ENCODE assay signal across 9 mouse cellular contexts in the genomic region with DNA sequence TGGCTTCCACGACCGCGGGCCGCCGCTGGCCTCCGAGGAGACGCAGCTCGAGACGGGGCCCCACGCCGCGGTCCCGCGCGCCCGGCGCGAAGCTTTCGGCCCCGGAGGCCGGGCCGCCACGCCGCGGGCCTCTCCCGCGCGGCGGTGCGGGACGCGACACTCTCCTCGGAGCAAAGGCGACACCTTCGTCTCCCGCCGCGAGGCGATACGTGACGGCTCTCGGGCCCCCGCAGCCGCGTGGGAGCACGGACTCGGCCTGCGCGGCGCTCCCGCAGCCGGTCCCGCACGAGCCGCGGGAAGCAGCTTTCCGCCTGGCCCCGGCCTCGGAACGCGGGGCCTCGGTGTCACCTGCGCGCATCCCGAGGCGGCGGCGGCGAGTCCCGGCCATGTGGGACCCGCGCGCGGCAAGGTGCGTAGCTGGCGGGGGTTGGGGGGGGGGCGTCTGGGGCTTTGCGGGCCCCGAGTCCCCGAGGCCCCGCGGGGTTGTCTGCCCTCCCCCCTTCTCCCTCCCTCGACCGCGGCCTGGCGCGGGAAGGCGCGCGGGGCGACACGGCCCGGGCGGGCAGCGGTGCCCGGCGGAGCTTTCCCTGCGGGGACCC. TPM values are rescaled to one million over a fixed set of nuclear protein-coding genes. Genes with fewer than 3 reads are reported as not detected.
DNase-seq lines count a peak whose midpoint lies in the region; ATAC-seq and TF ChIP-seq lines count a peak whose summit lies in the region.
"Had no signal": no experiment of that assay in that cellular context is flagged by ENCODE, and none has a peak within 500 bp of the region (broad histone marks: within the 10 kb centered on the region; RNA-seq: fewer than 3 reads in every experiment).

No protein-coding gene starts in this region.

- peaks cover 64% of the 10 kb centered on the region for H3K27me3 ChIP-seq in hindbrain, embryonic 14.5 days (ENCODE audit: control insufficient read depth, insufficient read depth, low read length)
- peaks cover 6% of the 10 kb centered on the region; the same call in 1 of the 2 replicates for H3K27me3 ChIP-seq in midbrain, postnatal 0 days (ENCODE audit: insufficient read depth, low read length)

- intact Hi-C loops in left cerebral cortex, adult 2 months (cut with DNase I): loop anchor here (5.0 kb wide), 1 partner anchor 130 kb away; no protein-coding TSS in a partner anchor
- intact Hi-C loops in left cerebral cortex, postnatal 25 days (cut with DNase I): no loop called here

- WGBS in hindbrain, embryonic 14.5 days: under 1% methylated on average over 70 of the region's 98 CpGs
- 0% methylated on average over 35 of the region's 98 CpGs for WGBS in midbrain, postnatal 0 days

- H3K9me3 ChIP-seq in hindbrain, embryonic 14.5 days (ENCODE audit: control insufficient read depth, low read length): peaks cover 17% of the 10 kb centered on the region
- no peaks in the 10 kb centered on the region for H3K9me3 ChIP-seq in midbrain, postnatal 0 days (ENCODE audit: low read length)

- H3K4me3 ChIP-seq in left cerebral cortex, adult 2 months: peak overlapping the region; percentile 61
- peak overlapping the region; percentile 62 for H3K4me3 ChIP-seq in hindbrain, embryonic 14.5 days (replicated peaks; ENCODE audit: low read length)
- H3K4me3 ChIP-seq in midbrain, postnatal 0 days (ENCODE audit: low read depth, low read length): peak overlapping the region; percentile 75
- H3K4me3 ChIP-seq: myocyte had no signal

- peak; percentile 40 to 77 for DNase-seq in adrenal gland, adult (ENCODE audit: inconsistent age in 2 of 2, low spot score in 1 of 2)
- no peak for DNase-seq in adrenal gland, postnatal 4 days (ENCODE audit: low spot score in 2 of 2)
- peak in 1 of 2 experiments; percentile 52 for DNase-seq in left cerebral cortex, adult 2 months (ENCODE audit: extremely low spot score in 1 of 2, low spot score in 2 of 2)
- no peak for DNase-seq in left cerebral cortex, postnatal 25 days (ENCODE audit: low spot score in 2 of 2)
- no peak for DNase-seq in hindbrain, embryonic 14.5 days (ENCODE audit: low spot score)
- DNase-seq in midbrain, postnatal 0 days (ENCODE audit: low spot score): no peak
- DNase-seq in T-cell, adult 2 months (ENCODE audit: low spot score): no peak
- DNase-seq in kidney, postnatal 14 days: no peak

- H3K4me1 ChIP-seq in hindbrain, embryonic 14.5 days (replicated peaks; ENCODE audit: control insufficient read depth, insufficient read depth, low read length): 0 out of 2 replicates have a peak, but pooled peaks cover 6% of the 10 kb centered on the region
- no peaks in the 10 kb centered on the region for H3K4me1 ChIP-seq in midbrain, postnatal 0 days (ENCODE audit: insufficient read depth, low read length)

- peak overlapping the region; percentile 87 for H3K27ac ChIP-seq in left cerebral cortex, adult 2 months
- H3K27ac ChIP-seq in hindbrain, embryonic 14.5 days: no peak overlapping the region
- peak overlapping the region; percentile 81 for H3K27ac ChIP-seq in midbrain, postnatal 0 days (ENCODE audit: low read depth, low read length)

- no peak for TF ChIP-seq CTCF in left cerebral cortex, adult 2 months (IDR thresholded peaks at IDR 0.05)
- no peak for TF ChIP-seq CTCF in midbrain, postnatal 0 days (IDR thresholded peaks at IDR 0.05)

- no peaks in the 10 kb centered on the region for H3K36me3 ChIP-seq in hindbrain, embryonic 14.5 days (replicated peaks; ENCODE audit: control insufficient read depth, insufficient read depth)
- no peaks in the 10 kb centered on the region for H3K36me3 ChIP-seq in midbrain, postnatal 0 days (ENCODE audit: insufficient read depth, low read length)

- peak overlapping the region; percentile 93 for H3K4me2 ChIP-seq in hindbrain, embryonic 14.5 days (replicated peaks)
- peak overlapping the region; percentile 70 for H3K4me2 ChIP-seq in midbrain, postnatal 0 days (ENCODE audit: low read depth, low read length, poor library complexity, severe bottlenecking)

- peak; percentile 64; the same call in 1 of the 2 replicates for ATAC-seq in hindbrain, embryonic 14.5 days (ENCODE audit: low FRiP score)
- peak; percentile 39 for ATAC-seq in midbrain, postnatal 0 days (ENCODE audit: low FRiP score)

- peak overlapping the region; percentile 65 for H3K9ac ChIP-seq in hindbrain, embryonic 14.5 days
- peak overlapping the region; percentile 87 for H3K9ac ChIP-seq in midbrain, postnatal 0 days (replicated peaks; ENCODE audit: low read length, poor library complexity, severe bottlenecking)

RNA-seq across cellular contexts. Expression of a gene that starts 0.4 kb away (rescaled TPM):
- 10 to 100 TPM; 68.3 to 68.7 TPM for total RNA-seq in adrenal gland, postnatal 4 days (2021)
- total RNA-seq in left cerebral cortex, adult 2 months (2021): 100 to 1,000 TPM; 308 to 309 TPM
- total RNA-seq in left cerebral cortex, postnatal 25 days (2021): 100 to 1,000 TPM; 245 to 294 TPM
- 12.6 and 15.6 TPM in 2 replicates for polyA plus RNA-seq in hindbrain, embryonic 14.5 days (2014; fragmentation: Nextera tagmentation; extraction: Ambion mirVana)
- 55.7 and 103 TPM in 2 replicates for total RNA-seq in midbrain, postnatal 0 days (2014; rRNA removed)
- polyA plus RNA-seq in midbrain, postnatal 0 days (2015; fragmentation: Nextera tagmentation; extraction: Ambion mirVana): 17.6 and 21.9 TPM in 2 replicates
- polyA plus RNA-seq: myocyte had no signal

RNA-seq across cellular contexts. Expression of a gene that starts 40.2 kb away (rescaled TPM):
- total RNA-seq in adrenal gland, postnatal 4 days (2021): 10 to 100 TPM; 52.5 to 53.2 TPM
- 10 to 100 TPM; 79.7 to 81.8 TPM for total RNA-seq in left cerebral cortex, adult 2 months (2021)
- total RNA-seq in left cerebral cortex, postnatal 25 days (2021): 10 to 100 TPM; 80.4 to 81.6 TPM
- polyA plus RNA-seq in hindbrain, embryonic 14.5 days (2014; fragmentation: Nextera tagmentation; extraction: Ambion mirVana): 81.3 and 98.0 TPM in 2 replicates
- total RNA-seq in midbrain, postnatal 0 days (2014; rRNA removed): 95.1 and 127 TPM in 2 replicates
- 41.1 and 46.6 TPM in 2 replicates for polyA plus RNA-seq in midbrain, postnatal 0 days (2015; fragmentation: Nextera tagmentation; extraction: Ambion mirVana)

RNA-seq across cellular contexts. Expression of a gene that starts 40.4 kb away (rescaled TPM):
- 10 to 100 TPM; 49.0 to 49.7 TPM for total RNA-seq in adrenal gland, postnatal 4 days (2021)
- 10 to 100 TPM; 12.3 to 18.1 TPM for total RNA-seq in left cerebral cortex, adult 2 months (2021)
- 10 to 100 TPM; 15.2 to 15.6 TPM for total RNA-seq in left cerebral cortex, postnatal 25 days (2021)
- polyA plus RNA-seq in hindbrain, embryonic 14.5 days (2014; fragmentation: Nextera tagmentation; extraction: Ambion mirVana): 27.0 and 27.4 TPM in 2 replicates
- total RNA-seq in midbrain, postnatal 0 days (2014; rRNA removed): 12.6 and 19.6 TPM in 2 replicates
- polyA plus RNA-seq in midbrain, postnatal 0 days (2015; fragmentation: Nextera tagmentation; extraction: Ambion mirVana): 20.4 and 20.6 TPM in 2 replicates

Comparison
In these comparisons a context has a peak if more than half of its experiments do, and no peak if none do; other contexts are left out.
1. DNase-seq: peak in adrenal gland, adult (2 of 2); none in adrenal gland, postnatal 4 days (0 of 2), left cerebral cortex, postnatal 25 days (0 of 2), hindbrain, embryonic 14.5 days (single experiment), midbrain, postnatal 0 days (single experiment), T-cell, adult 2 months (single experiment) and kidney, postnatal 14 days (single experiment).
2. Peak in every context shown above with its lines, with median percentiles within 50 percentile points of each other: H3K4me3 ChIP-seq.